Mouse (Mus musculus): Measurements from ENCODE around the gene Rmnd1.

Gene Rmnd1

GRCm38 (mm10) chr10:4391076-4391475 lies 41.1 kb downstream of the Rmnd1 start:
- DNase-seq (ENCODE audit: low spot score) = no peak

GRCm38 (mm10) chr10:4390550-4390949 lies 41.6 kb downstream of the Rmnd1 start:
- no peak for DNase-seq (ENCODE audit: low spot score)

- DNase-seq (ENCODE audit: low spot score) = no peak
These were observed 42.6 kb downstream of the Rmnd1 start for GRCm38 (mm10) chr10:4389461-4390112.

GRCm38 (mm10) chr10:4389036-4389435 lies 43.2 kb downstream of the Rmnd1 start:
- DNase-seq (ENCODE audit: low spot score) = no peak

- peak; percentile 39 for DNase-seq (ENCODE audit: low spot score)
These were observed 43.8 kb downstream of the Rmnd1 start for GRCm38 (mm10) chr10:4388384-4388745.

- peak; percentile 67 for DNase-seq (ENCODE audit: low spot score)
These were observed 44.3 kb downstream of the Rmnd1 start, which contains the start of gene Zbtb2 for GRCm38 (mm10) chr10:4387701-4388383. TSS of gene Zbtb2 (minus strand) at chr10:4388108.

- DNase-seq (ENCODE audit: low spot score) = peak; percentile 91
These were observed 45.3 kb downstream of the Rmnd1 start for GRCm38 (mm10) chr10:4386609-4387591.

GRCm38 (mm10) chr10:4384244-4384643 lies 47.9 kb downstream of the Rmnd1 start:
- no peak for DNase-seq (ENCODE audit: low spot score)

GRCm38 (mm10) chr10:4380748-4381147 lies 51.4 kb downstream of the Rmnd1 start:
- no peak for DNase-seq (ENCODE audit: low spot score)

- DNase-seq (ENCODE audit: low spot score) = no peak
These were observed 55.3 kb downstream of the Rmnd1 start for GRCm38 (mm10) chr10:4376931-4377330.

GRCm38 (mm10) chr10:4376461-4376860 lies 55.7 kb downstream of the Rmnd1 start:
- no peak for DNase-seq (ENCODE audit: low spot score)

GRCm38 (mm10) chr10:4375267-4375666 lies 56.9 kb downstream of the Rmnd1 start:
- DNase-seq (ENCODE audit: low spot score) = no peak

GRCm38 (mm10) chr10:4374734-4375133 lies 57.5 kb downstream of the Rmnd1 start:
- DNase-seq (ENCODE audit: low spot score) = no peak

GRCm38 (mm10) chr10:4374239-4374638 lies 57.9 kb downstream of the Rmnd1 start:
- DNase-seq (ENCODE audit: low spot score) = no peak

GRCm38 (mm10) chr10:4373558-4373957 lies 58.6 kb downstream of the Rmnd1 start:
- no peak for DNase-seq (ENCODE audit: low spot score)

GRCm38 (mm10) chr10:4372011-4372410 lies 60.2 kb downstream of the Rmnd1 start:
- peak; percentile 51 for DNase-seq (ENCODE audit: low spot score)

GRCm38 (mm10) chr10:4370105-4370504 lies 62.1 kb downstream of the Rmnd1 start:
- DNase-seq (ENCODE audit: low spot score) = no peak

GRCm38 (mm10) chr10:4364618-4365017 lies 67.6 kb downstream of the Rmnd1 start:
- DNase-seq (ENCODE audit: low spot score) = no peak

GRCm38 (mm10) chr10:4357435-4357834 lies 74.8 kb downstream of the Rmnd1 start:
- DNase-seq (ENCODE audit: low spot score) = no peak

- DNase-seq (ENCODE audit: low spot score) = no peak
These were observed 75.5 kb downstream of the Rmnd1 start for GRCm38 (mm10) chr10:4356640-4357039.

- DNase-seq (ENCODE audit: low spot score) = no peak
These were observed 76.2 kb downstream of the Rmnd1 start for GRCm38 (mm10) chr10:4355882-4356451.
